Mouse (Mus musculus): ENCODE measurements at regions not wholly inside any gene's neighbourhood (a gene's known extent, or its start where the extent isn't known, plus 50 kb on each side); places are given as distances from the start of the nearest gene placed in this dataset.

GRCm38 (mm10) chr12:52368034-52368433 lies 135.7 kb upstream of the Arhgap5 start:
- no peak for DNase-seq (ENCODE audit: low spot score in 2 of 2)

DNA sequence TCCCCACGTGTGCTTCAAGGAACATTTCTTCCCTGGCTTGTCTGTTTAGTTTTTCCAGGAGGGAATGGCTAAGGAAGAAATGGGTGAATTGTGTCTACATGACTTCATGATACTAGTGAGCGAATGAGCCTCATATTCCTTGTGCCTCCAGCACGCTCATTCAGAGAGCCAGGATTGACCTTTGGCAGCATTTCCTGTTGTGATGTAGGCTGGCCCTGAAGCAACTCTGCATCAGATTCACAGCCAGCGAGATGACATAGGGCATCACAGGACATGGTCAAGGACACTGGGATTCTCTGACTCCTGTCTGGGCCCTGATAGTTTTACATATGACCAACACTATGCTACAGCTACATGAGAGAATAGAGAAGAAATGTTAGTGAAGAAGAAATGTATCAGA lies 135.3 kb upstream of the Arhgap5 start:
- no peak for DNase-seq (ENCODE audit: low spot score in 2 of 2)

DNA sequence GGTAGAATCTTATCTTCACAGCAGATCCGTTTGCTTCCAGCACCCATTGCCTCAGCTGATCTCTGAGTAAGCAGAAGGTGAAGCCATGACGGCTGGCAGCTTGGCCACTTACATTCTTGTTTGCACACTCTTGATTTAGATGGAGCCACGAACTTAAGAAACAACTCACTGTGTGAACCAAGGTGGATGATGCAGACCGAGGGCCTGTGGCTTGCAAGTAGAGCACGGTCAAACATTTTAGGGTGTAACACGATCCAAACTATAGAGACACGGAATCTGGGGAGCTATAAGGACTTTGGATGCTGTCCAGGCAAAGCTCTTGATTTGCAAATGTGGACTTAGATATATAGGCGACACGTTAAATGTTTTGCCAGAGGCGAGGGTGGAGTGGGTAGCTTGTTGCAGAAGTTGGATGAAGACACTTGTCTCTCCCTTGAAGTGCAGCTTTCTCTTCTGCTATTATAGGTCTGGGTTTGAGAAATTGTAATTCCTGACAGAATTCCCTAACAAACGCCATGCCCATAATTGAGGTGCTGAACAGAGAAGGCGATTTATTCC lies 133.5 kb upstream of the Arhgap5 start:
- DNase-seq (ENCODE audit: low spot score in 2 of 2) = no peak

DNA sequence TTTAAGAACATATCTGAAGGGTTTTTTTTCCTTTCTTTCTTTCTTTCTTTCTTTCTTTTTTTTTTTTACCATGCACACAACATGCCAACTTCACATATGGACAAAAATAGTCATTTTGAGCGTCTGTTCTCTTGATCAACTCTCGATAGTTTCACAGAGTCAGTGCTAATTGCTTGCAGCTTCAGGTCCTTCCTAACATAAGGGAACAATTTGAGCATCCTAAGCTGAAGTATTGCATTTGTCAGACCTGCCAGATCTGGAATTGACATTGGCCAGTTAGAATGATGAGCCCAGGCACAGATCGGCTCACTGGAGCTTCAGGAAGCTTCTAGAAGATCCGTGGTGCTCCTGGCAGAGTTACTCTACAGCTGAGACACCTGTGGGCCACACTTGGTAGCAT lies 128.7 kb upstream of the Arhgap5 start:
- no peak for DNase-seq (ENCODE audit: low spot score in 2 of 2)

GRCm38 (mm10) chr12:52376692-52377462 lies 126.9 kb upstream of the Arhgap5 start:
- DNase-seq (ENCODE audit: low spot score in 2 of 2) = no peak

GRCm38 (mm10) chr12:52377463-52377848 lies 126.3 kb upstream of the Arhgap5 start:
- DNase-seq (ENCODE audit: low spot score in 2 of 2) = no peak

DNA sequence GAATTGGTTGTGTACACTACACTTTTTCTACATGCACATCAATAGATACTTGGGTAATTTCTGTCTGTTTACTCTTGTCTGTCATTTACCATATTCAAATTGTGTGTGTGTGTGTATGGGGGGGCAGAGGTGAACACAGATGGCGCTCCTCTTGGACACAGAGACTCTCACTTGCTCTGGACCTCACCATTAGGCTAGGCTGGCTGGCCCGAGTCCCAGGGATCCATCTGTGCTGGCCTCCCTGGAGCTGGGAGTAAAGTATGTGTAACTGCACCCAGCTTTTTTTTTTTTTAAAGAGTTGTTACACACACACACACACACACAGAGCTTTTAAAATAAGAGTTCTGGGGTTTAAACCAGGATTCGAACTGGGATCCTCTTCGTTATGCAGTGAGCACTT lies 124.5 kb upstream of the Arhgap5 start:
- DNase-seq (ENCODE audit: low spot score in 2 of 2) = no peak

- DNase-seq (ENCODE audit: low spot score in 2 of 2) = no peak
These were observed 123.8 kb upstream of the Arhgap5 start for GRCm38 (mm10) chr12:52379960-52380359.

GRCm38 (mm10) chr12:52381161-52381967 lies 122.4 kb upstream of the Arhgap5 start:
- DNase-seq (ENCODE audit: low spot score in 2 of 2) = no peak

DNA sequence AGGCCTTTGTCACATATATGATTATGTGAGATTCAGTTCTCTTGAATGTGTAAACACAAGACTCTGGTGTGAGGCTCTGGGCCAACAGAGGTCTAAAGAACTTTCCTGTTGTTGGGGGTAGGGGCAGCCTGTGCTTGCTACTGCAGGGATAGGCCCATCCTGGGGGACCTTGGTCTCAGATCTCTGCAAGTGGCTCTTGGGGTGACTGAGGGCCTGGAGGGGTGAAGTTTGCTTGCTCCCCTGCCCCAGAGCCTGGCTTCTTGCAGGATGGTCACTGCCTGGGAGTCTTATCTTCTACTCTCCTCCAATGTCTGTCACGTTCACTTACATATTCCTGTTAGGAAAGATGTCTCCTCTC lies 121.8 kb upstream of the Arhgap5 start:
- DNase-seq (ENCODE audit: low spot score in 2 of 2) = no peak

- DNase-seq (ENCODE audit: low spot score in 2 of 2) = no peak
These were observed 120.8 kb upstream of the Arhgap5 start for GRCm38 (mm10) chr12:52382832-52383580.

DNA sequence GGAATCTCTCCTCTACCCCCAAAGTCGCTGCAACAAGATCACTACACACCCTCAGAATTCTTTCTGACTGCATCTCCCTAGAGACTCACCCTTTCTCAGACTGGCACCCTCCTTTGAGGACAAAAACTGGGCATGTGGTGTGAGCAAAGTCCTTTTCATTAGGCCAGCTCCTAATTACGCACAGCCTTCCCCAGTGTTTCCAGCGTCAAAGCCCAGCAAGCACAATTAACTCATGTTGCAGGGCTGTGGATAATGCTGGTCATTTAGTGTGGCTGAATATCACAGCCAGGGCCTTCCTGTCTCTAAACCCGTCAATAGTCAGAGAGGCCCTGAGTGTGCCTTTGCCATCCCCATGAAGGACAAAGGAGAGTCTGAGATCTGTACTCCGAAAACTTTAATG lies 114.2 kb upstream of the Arhgap5 start:
- no peak for DNase-seq (ENCODE audit: low spot score in 2 of 2)

DNA sequence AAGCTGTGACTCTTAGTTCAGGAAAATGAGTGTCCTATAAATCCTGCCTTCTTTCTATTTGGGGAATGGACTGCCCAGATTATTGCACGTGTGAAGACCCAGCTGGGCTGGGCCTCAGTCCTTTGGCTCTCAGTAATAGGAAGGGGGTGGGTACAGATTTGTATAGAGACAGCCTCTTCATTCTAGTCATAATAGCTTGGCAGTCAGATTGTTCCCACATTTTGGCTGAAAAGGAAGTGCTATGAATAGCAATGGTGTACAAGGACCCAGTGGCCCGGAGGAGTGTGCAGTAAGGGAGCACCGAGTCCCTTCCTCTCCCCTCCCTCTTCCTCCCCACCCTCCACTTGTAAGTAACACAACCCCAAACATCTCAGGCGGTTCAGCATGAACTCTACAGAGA lies 113.5 kb upstream of the Arhgap5 start:
- no peak for DNase-seq (ENCODE audit: low spot score in 2 of 2)

DNA sequence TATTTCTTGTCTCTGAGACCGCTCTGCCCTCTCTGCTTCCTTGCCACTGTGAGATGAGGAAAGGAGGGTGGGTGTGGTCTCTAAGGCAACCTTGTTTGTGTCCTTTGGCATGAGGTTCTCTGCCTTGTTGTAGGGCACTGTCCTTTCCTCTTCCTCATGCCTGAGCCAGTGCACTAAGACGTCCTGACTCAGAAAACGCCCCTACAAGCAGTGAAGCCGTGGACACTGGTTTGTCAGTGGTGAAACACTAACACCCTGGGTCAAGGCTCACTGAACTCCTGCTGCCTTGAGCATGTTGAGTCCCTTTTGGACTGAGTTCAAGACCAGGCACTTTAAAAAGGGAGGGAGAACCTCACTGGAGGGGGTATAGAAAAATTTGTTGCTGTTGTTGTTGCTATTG lies 111.1 kb upstream of the Arhgap5 start:
- no peak for DNase-seq (ENCODE audit: low spot score in 2 of 2)

- DNase-seq (ENCODE audit: low spot score in 2 of 2) = no peak
These were observed 109.6 kb upstream of the Arhgap5 start for GRCm38 (mm10) chr12:52393981-52394718.

- DNase-seq (ENCODE audit: low spot score in 2 of 2) = no peak
These were observed 109.1 kb upstream of the Arhgap5 start for GRCm38 (mm10) chr12:52394719-52395062.

DNA sequence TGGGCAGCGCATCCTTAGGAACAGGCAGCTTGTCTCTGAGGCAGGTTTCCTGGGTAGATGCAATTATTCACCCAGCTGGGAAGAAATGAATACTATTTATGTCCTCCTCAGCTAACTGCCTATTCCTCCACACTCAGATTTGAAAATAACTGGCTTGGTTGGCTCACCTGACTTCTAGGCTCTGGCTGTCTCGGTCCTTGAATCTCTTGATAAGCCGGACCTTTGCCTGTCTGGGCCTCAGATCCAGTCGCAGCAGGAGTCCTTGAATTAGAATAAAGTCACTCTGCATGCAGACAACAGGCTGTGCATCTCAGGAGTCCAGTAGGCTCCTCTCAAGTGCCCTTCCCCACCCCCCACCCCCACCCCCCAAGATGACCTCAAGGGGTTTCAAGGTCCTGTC lies 108.7 kb upstream of the Arhgap5 start:
- DNase-seq (ENCODE audit: low spot score in 2 of 2) = no peak

- peak; percentile 45 to 63 for DNase-seq (ENCODE audit: low spot score in 2 of 2)
These were observed 107.5 kb upstream of the Arhgap5 start for GRCm38 (mm10) chr12:52396178-52396841.

DNA sequence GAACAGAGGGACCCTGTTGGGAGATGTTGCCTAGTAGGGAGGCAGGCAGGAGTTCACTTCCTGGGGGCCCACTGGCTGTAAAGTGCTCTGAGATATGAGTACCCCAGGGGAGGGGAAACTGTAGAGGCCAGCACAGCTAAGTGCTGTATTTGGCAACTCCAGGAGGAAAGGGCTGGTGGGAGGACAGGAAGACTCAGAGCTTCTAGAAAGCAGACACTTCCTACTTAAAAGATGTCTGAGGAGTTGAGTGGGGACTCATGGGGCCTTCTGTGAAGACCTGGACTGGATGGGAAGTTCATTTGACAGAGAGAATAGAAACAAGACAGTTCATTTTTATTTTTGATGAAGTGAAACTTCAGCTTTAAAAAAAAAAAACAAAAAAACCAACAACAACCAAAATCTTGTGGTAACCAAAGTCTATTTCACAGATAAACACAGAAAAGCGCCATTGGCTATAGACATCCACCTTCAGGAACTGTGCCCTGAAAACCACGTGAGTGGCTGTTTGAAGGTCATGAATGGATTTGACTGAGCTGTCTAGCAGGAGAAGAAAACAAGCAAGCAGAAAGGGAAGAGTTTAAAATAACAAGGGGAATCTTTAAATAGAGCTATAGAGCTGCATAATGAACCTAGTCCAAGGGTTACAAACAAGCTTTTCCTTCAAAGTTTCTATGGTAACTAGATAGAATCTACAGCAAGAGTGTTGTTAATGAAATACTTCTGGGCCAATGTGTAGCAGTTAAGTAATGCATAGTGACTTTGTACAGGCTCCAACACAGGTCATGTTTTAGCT lies 105.9 kb upstream of the Arhgap5 start:
- DNase-seq (ENCODE audit: low spot score in 2 of 2) = no peak

- DNase-seq (ENCODE audit: low spot score in 2 of 2) = no peak
These were observed 105.2 kb upstream of the Arhgap5 start for GRCm38 (mm10) chr12:52398511-52398975.
